Mouse (Mus musculus) small intestine, adult 2 months (tissue): ENCODE data around the gene Sag.

Experiments
- CTCF ChIP-seq: fragments of 200-500 bp; IDR thresholded peaks from 2 replicates; pipeline ENCODE4 v1.5.1; 2012; ENCODE audit warnings: low read depth, mild to moderate bottlenecking, control low read depth, inconsistent platforms, low read length, moderate library complexity, mixed read lengths; ENCODE audit not compliant: insufficient replicate concordance, insufficient read length; ENCODE audit errors: extremely low read depth
- POLR2A ChIP-seq: fragments of 200-500 bp; IDR thresholded peaks from 2 replicates; pipeline ENCODE4 v1.6.1; 2012; ENCODE audit warnings: low read depth, mild to moderate bottlenecking, control low read depth, inconsistent platforms, low read length, moderate library complexity

DNA sequence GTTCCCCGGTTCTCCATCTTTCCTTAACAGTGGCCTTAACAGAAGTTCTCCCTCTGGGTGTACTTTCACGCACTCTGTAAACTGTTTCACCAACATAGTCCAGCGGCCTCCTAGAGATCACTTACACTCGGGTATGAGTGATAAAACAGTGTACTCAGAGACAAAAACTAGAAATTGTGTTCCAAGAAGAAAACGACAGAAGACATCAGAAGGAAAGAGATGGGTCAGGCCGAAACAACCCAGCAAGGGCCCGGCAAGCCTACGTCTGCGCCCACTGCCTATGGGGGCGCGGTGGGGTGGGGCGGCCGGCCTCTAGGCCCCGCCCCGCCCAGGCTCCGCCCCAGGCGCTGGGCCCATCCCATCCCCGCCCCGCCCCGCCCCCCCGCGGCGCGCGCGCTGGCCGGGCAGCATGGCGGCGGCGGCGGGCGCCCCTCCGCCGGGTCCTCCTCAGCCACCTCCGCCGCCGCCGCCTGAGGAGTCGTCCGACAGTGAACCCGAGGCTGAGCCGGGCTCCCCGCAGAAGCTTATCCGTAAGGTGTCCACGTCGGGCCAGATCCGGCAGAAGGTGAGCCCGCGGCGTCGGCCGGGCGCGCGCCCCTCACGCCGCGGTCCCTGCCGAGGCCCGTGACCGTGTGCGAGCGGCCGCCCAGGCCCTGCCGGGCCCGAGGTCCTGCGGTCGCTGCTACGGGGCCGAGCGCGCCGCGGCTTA is 49.6 kb downstream of the Sag start, which contains the start of gene Dgkd:
- TF ChIP-seq POLR2A (peak; percentile 31), CTCF (no peak)
